Mouse (Mus musculus) 416B (cell line): ENCODE results near the gene Slc6a16.
"Not testable (repeated sequence)": the region's sequence is repeated elsewhere in the genome, so short reads cannot be mapped to it uniquely, and the experiment has no call there.

Experiments used
- DNase-seq: peaks from one replicate; pipeline ENCODE4 v3.0.0; 2011; ENCODE audit warnings: low read depth

Gene Slc6a16

DNA sequence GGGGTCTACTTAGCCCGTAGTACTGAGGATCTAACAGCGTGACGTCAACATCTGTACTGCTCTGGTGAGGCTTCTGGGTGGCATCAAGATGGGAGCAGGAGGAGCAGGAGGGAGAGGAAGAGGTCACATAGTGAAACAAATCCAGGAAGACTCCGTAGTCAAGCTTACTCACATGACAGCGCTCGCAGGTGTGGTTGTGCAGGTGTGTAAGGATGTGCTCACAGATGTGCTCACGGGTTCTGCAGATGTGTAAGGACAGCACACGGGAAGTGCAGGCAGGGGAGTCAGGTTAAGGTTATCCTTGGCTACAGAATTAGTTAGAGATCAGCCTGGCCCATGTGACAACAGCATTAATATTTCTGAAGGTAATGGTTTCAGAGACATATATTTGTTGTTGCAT lies 12.9 kb downstream of the Slc6a16 start:
- no peak for DNase-seq

DNA sequence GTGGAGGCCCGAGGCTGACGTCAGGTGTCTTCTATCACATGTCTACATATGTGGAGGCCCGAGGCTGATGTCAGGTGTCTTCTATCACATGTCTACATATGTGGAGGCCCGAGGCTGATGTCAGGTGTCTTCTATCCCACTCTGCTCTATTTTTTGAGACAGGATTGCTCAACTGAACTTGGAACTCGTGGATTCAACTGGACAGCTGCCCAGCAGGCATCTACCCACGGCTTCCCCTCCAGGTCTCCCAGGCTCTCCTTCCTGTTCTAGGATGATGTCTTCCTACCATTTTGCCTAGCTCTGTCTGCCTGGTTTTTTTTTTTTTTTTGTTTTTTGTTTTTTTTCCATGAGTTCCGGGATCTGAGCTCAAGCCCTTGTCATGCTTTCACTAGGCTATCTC lies 14.9 kb downstream of the Slc6a16 start:
- not testable (repeated sequence) for DNase-seq

DNA sequence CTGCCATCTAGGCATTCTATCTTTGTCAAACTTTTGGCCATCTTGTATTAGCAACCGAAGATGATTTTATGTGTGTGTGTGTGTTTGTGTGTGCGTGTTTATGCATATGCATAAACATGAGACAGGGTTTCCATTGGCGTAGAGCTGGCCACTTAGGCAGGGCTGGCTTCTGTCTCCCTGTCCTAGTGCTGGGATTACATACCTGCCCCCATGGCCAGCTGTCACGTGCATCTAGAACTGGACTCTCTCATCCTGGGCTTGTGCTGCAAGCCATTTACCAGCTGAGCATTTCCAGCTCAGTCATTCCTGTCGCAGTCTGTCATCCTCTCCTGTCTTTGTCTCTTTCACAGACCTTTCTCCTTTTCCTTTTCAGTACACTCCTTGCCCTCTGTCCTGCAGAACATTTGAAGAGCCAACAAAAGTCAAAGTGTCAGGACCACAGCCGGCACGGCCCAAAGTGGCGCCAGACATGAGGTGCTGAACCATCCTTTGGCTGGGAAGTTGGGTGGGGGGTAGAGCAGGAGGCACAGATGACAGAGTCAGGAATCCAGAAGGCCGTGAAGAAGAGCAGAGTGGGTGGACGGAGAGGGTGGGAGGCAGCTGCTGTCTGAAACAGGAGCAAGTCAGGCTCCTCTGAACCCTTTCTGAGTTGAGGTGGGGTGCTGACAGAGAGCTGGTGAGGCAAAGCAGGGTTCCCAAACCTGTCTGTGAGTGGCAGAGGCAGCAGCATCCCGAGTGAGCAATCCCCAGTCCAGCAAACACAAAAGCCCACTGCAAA lies 16.4 kb downstream of the Slc6a16 start:
- no peak for DNase-seq

DNA sequence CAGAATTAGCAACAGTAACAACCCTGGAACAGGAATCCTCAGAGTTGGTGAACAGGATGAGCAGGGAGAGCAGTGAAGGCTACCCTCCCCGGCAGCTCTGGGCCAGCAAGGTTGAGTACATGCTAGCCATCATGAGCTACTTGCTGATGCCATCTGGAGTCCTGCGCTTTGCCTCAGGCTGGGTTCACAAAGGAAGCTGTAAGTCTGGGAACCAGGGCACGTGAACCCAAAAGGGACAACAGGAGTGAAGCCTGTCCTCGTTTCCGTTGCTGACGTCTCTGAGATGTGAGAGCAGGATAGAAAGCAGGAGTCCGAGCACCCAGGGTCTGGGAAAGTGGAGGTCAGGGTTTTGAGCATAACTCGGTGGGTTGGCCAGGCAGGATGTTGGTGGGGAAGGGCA lies 18.4 kb downstream of the Slc6a16 start:
- DNase-seq, result no peak

DNA sequence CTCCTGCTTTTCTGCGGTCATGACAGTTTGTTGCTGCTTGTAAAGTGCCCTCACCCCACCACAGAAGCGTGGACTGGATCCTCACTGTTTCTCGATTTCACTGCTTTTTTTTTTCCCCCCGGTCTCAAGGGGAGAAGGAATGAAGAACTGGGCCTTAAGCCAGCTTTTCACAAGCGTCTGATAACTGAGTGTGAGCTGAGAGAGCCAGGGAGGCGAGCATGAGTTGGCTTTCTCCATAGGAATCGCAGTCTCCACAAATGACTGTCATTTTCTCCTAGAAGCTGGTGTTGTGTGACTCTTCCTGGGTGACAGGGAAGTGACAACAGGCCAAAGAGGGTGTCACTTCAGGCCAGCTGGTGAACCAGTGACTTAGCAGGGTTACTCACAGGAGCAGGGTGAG lies 21.4 kb downstream of the Slc6a16 start:
- DNase-seq, result no peak

DNA sequence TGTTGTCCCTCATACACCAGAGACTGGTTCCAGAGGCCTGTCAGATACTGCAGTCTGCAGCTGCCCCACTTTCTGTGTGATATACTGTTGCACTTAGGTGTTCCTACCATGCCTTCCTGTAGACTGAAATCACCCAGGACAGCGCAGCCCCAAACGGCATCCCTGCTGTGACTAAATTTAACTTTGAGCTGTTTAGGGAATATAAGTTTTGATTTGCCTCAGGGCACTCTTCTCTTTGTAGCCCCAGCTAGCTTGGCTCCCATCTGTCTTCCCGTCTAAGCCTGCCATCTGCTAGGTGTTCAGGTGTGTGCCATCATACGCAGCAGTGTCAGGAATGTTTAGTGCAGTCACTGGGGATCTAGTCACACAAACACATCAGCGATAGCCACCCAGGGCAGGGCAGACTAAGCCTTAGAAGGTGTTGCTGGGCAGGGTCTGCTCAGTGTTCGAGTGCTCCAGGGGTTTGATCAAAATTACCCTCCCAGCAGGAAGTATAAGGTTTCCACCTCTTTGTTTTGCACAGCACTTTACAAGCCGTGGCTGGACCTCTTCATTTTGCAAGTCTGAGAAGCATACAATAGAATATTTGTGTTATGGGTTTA lies 22.2 kb downstream of the Slc6a16 start:
- no peak for DNase-seq

DNA sequence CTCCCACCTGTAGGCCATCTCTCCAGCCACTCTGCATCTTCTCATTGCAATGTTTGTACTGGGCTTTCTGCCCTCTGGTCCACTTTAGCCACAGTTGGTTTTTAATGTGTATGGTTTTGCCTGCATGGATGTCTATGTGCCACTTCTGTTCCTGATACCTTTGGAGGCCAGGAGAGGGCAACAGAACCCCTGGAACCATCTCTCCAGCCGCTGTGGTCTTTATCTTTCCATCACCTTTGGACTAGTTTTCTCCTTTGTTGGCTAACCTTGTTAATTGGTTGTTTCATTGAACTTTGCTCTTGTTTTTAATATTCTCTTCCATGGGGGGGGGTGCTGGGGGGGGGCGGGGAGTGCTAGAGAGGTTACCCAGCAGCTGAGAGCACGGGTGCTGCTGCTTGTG lies 23.5 kb downstream of the Slc6a16 start:
- peak; percentile 15 for DNase-seq

DNA sequence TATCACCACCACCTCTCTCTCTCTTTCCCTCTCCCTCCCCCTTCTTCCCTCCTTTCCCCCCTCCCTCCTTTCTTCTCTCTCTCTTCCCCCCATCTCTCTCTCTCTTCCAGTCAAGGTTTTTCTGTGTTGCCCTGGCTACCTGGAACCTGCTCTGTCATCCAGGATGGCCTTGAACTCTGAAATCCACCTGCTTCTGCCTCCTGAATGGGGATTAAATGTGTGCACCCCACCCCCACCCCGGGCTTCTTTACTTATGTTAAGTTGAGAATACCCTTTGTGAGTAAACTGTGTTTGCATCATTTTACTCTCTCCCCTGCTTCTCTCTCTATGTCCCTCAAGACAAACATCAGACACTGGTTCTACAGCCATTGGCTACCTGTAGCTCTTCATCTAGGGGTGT lies 24.6 kb downstream of the Slc6a16 start:
- DNase-seq, result no peak

DNA sequence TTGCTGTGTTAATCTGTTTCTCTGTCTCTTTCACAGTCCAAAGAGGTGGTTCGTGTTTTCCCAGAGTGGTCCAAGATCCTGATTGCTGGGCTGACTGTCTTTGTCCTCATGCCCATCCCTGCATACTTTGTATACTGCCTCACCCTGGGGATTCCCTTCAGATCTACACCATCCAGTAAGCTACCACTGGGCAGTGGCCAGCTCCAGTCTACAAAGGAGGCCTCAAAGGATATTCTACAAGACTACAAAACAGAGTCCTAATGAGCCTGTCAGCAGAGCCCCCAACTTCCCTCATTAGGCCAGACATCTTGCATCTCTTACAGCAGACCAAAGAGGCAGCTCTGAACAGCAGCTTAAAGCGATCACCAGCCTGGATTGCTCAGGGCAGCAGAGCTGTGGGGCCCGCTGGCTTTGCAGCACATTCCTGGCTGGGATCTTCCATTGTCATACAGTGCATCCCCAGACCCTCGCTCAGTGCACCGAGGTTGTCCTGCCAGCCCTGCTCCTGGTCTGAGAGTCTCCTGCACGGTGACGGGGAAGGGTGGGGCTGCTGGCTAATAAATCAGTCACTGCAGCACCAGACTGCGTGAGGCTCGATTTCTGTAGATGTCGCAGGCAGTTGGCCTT lies 32.0 kb downstream of the Slc6a16 start:
- DNase-seq, result no peak

DNA sequence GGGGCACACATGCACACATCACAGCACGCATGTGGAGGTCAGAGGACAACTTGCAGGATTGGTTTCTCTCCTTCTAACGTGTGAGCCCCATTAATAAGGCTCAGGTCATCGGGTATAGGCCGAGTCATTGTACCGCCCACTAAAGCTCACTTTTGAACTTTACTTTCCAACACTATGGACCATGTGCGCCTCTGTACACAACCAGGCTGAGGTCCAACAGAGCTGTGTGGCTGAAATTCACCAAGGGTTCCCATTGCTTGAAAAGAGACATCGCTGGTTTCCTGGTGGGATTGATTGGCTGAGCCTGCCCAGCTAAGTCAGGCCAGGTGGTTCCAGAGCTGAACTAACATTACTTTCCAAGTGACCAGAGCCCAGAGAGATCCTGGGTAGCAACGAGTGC lies 32.8 kb downstream of the Slc6a16 start:
- DNase-seq, result no peak

DNA sequence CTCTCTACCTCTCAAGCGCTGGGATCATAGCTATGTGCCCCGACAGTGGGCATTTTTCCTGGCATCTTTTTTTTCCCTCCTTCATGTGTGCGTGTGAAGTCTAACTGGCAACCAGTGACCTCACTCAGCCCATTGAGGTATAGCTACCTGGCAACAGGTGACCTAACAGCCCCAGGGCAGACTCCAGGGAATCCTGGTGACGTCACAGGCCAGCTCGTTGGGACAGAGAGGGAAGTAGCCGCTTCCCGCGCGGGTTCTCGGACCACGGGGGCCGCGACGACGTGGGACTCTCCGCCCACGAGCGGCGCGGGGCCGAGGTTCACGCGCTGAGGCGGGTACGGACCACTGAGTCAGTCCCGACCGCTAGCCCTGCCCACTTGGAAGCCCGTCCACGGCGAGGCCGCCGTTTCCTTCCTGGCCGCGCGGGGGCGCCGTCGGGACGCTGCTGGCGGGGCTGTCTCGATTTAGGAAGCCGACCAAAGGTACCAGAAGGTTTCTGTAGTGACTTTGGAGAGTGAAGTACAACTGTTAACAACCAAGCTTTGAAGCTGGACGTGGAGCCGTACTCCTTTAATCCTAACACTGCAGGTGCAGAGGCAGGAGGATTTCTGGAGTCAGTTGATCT lies 36.4 kb downstream of the Slc6a16 start, which contains the start of gene Slc6a21:
Gene Slc6a21 (plus strand): TSS at position 378 of the 625 bp plus-strand sequence.
- DNase-seq, result peak; percentile 71

DNA sequence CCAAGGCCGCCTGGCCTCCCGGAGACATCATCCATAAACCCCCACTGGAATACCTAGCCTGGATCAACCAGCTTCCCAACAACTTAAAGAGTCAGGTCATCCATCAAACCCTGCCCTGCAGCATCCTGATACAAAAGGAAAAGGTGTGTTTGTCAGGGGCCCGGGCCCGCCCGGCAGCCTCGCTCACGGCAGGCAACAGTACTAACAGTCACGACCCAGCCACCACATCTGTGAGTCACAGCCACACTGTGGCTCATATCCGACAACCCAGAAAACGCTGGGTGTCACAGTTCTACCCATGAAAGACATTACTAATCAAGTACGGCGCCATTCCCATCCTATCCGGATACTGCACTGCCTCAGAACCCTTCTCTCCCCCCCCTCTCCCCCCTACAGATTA lies 45.6 kb downstream of the Slc6a16 start:
- DNase-seq, result peak; percentile 88

DNA sequence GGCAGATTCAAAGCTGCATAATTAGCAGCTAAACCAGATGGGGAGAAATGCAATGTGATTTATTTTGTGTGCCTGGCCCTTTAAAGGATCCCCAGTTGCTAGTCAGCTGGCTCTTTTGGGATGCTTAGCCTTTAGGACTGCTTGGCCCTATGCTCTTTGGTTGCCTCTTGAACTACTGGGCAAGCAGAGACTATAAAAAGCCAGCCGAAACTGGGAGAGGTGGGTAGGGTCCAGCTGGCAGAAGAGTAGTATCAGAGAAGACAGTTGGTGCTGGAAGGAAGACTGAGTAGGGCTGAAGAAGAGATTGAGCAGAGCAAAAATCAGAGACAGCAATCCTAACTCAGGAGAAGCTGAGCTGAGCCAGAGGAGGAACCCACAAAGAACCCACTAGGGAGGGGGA lies 55.7 kb downstream of the Slc6a16 start:
- DNase-seq, result no peak

DNA sequence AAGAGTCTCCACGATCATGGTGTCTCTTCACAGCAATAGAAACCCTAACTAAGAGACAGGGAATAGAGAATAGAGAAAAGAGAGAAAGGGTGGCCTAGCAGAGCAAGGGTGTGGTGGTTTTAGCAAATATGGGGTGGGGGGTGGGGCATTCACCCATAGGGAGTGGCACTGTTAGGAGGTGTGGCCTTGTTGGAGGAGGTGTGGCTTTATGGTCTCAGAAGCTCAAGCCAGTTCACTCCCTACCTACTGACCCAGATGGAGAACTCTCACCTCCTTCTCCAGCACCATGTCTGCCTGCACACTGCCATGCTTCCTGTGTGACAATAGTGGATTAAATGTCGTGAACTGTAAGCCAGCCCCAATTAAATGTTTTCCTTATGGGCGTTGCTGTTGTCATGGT lies 56.7 kb downstream of the Slc6a16 start:
- no peak for DNase-seq

DNA sequence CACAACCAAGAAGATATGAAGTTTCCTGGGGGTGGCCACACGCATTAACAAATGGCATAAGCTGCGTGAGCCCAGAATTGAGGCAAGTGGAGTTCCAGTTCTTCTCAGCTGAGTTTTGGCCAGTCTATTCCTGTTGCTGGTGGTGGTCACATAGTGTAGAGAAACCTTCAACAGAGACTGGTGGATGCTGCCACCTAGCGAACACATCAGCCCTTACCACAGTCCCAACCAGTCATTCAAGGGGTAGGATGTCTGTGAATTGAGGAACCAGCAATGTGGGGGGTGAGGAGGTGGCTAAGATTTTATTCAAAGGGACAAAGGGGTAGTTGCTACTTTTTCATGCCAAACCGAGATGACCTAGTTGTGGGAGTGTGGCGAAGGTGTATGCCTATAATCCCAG lies 58.9 kb downstream of the Slc6a16 start:
- DNase-seq, result peak; percentile 90

DNA sequence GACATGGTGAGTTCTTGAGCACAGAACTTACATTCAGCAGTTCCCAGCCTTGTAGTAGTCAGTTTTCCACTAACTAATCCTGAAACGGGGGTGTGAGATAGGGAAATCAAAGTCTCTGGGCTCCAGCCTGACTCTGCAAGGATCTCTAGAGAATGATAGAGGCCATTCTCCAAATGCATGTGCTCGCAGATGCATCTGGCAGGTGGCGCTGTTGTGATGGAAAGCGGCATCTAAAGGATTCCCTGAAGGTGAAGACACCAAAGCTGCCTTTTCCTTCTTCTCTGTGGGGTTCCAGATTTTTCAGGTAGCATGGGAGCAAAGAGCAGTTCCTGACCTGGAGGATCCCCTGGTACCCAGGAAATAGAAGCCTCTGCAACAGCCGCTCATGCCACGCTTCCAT lies 59.4 kb downstream of the Slc6a16 start:
- DNase-seq, result peak; percentile 71

DNA sequence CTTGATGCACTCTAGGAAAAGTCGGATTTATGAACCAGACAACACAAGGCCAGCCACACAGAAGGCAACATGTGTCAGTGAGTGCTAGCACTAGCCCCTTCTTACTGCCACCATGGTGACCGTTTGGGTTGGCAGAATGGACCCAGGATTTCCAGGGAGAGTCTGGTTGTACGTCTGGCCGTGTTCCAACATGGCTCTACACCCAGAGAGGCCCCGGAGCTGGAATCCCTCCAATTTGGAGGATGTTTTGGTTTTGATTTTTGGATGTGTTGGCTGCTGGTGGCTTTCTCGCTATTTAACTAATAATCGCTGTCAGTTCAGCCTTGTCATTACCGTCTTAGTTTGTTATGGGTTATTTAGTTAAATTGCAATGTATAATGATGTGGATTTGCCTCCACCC lies 61.7 kb downstream of the Slc6a16 start:
- no peak for DNase-seq

DNA sequence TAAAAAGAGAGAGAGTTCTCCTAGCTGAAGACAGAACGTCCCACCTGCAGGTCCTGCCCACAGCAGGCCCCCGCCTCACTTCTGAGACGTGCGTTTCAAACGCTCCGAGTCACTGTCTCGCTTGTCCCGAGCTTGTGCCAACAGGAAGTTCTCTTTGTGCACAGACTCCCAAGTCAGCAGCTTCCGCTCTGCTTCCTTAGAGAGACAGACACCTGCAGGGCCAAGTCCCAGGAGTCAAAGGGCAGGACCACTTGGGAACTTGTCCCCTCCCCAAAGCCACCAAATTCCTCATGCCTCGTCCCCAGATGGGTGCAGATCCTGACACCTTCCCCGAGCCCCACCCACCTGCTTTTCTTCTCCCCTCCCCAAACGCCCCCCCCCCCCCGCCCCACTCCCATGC lies 64.0 kb downstream of the Slc6a16 start:
- no peak for DNase-seq

DNA sequence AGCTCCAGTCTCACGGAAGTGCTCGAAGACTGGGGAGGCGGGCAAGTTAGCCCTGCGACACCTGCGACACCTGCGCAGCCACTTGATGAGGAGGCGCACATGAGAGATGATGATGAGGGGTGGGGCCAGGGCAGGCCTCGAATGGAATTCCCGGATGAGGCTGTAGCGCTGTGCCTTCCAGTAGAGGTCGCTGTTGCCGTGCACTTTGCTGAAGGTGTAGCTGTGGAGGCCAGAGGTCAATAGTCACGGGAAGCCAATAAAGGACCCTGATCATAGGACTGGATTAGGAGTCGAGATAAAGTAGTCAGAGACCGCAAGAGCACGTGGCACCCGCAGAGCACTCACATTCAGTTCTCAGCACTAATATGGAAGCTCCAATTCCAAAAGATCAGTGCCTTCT lies 64.4 kb downstream of the Slc6a16 start:
- peak; percentile 62 for DNase-seq

DNA sequence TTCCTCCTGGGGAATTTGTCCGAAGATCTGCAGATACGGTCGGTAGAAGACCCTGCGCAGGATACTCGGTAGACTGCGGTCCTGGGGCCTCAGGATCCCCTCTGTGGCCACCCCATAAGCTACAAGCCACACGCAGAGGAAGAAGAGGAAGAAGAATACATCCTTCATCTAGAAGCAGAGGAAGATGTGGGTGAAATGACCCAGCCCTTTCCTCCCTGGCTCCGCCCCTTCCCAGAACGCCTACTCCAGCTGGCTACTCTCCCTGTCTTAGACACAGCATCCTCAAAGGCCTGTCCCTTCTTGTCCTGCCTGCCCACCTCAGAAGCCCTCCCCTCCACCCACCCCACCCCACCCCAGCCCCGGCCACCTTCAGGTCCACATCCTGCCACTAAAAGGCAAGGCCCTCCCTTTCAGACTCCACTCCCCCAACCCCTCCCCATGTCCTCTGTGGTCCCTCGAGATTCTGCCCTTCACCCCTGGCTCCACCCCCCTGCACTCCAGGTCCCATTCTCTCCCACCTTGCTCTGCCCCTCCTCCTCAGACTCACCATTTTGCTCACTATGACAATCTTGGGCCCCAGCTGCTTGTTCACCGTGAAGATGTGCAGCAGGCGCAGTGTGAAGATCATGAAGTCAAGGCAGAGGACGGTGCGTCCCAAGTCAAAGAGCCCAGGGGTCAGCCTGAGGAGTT lies 67.8 kb downstream of the Slc6a16 start:
- DNase-seq, result peak; percentile 67

DNA sequence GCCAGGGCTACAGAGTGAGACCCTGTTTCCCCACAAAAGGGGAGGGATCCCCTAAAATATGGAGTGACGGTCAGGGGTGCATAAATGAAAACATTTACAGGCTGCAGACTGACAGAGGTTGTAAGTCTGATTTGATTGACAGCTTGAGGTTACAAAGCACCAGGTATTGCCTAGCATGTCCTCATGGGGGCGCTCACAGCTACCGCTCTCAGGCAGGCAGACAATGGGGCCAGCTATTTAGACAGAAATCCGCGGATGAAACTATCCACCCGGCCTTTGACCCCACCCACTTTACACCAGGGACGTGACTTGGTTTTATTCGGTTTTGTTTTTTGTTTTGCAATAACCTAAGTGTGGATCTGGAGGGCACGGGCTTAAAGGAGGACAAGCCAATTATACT lies 68.6 kb downstream of the Slc6a16 start:
- peak; percentile 82 for DNase-seq

DNA sequence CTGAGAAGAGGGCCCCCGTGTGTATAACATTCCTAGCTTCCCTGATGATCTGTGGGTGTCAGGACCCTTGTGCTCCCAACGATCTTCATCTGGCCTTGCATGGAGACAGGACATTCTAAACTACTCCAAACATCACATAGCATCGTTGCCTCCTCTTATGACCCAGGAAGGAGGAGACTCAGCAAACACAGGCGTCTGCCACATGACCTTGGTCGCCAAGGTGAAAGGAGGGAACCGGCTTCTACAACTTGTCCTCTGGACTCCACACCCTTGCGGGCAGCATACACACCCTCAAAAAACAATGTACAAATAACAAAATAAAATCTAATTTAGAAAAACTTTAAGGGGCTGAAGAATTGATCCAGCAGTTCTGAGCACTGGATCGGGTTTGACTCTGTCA lies 71.1 kb downstream of the Slc6a16 start:
- no peak for DNase-seq
